Comparison of ENCODE assay signal across 8 mouse cellular contexts in the genomic region with DNA sequence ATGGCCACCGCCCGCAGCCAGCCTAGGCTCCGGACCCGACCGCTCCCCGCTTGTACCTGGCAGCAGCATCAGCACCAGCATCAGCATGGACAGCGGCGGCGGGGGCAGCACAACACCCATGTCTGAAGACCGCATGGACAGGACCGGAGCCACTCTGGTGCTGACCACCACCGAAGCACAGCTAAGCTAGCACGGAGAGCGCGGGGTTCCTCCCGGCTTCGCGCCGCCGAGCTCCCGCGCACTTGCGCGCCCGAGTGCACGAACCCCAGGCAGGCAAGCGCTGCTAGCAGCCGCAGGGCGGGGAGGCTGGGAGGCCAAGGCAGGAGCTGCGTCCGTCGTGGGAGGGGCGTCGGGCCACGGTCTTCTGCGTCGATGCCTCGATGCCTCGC. TPM values are rescaled to one million over a fixed set of nuclear protein-coding genes. Genes with fewer than 3 reads are reported as not detected.
A peak's percentile ranks its signal among the peaks of the same experiment; 100 is the strongest.
DNase-seq lines count a peak whose midpoint lies in the region; ATAC-seq and TF ChIP-seq lines count a peak whose summit lies in the region.

A gene (minus strand): TSS at position 288 of the 389 bp plus-strand sequence.

- TF ChIP-seq EP300 in heart, postnatal 0 days (IDR thresholded peaks at IDR 0.05; ENCODE audit: low read depth) = no peak

- H3K9me3 ChIP-seq in lung, embryonic 16.5 days (ENCODE audit: control insufficient read depth, low read length) = no peaks in the 10 kb centered on the region
- no peaks in the 10 kb centered on the region for H3K9me3 ChIP-seq in heart, postnatal 0 days (replicated peaks; ENCODE audit: control insufficient read depth, low read length)
- H3K9me3 ChIP-seq in midbrain, embryonic 11.5 days (ENCODE audit: control insufficient read depth, low read length) = no peaks in the 10 kb centered on the region

- WGBS in lung, embryonic 16.5 days = 2% methylated on average over 39 of the region's 39 CpGs
- 1% methylated on average over 37 of the region's 39 CpGs for WGBS in heart, postnatal 0 days
- under 1% methylated on average over 35 of the region's 39 CpGs for WGBS in midbrain, embryonic 11.5 days

- no peak within 1 kb of the TSS for H3K27ac ChIP-seq in lung, embryonic 16.5 days (ENCODE audit: low read length)
- no peak within 1 kb of the TSS for H3K27ac ChIP-seq in heart, postnatal 0 days (ENCODE audit: low read depth)
- H3K27ac ChIP-seq in midbrain, embryonic 11.5 days (ENCODE audit: low read depth, low read length) = 0 out of 2 replicates have a peak within 1 kb of the TSS, but pooled peaks have one; percentile 5

- TF ChIP-seq CTCF in heart, postnatal 0 days (IDR thresholded peaks at IDR 0.05; ENCODE audit: low read depth) = no peak

- peak within 1 kb of the TSS; percentile 18 for H3K4me3 ChIP-seq in lung, embryonic 16.5 days (ENCODE audit: low read length)
- no peak within 1 kb of the TSS for H3K4me3 ChIP-seq in heart, postnatal 0 days (ENCODE audit: low read depth, low read length)
- H3K4me3 ChIP-seq in midbrain, embryonic 11.5 days (ENCODE audit: low read depth, low read length) = peak within 1 kb of the TSS; percentile 38

- peaks cover 6% of the 10 kb centered on the region for H3K4me1 ChIP-seq in lung, embryonic 16.5 days (replicated peaks; ENCODE audit: control insufficient read depth, insufficient read depth, low read length)
- H3K4me1 ChIP-seq in heart, postnatal 0 days (ENCODE audit: control insufficient read depth, insufficient read depth) = no peaks in the 10 kb centered on the region
- H3K4me1 ChIP-seq in midbrain, embryonic 11.5 days (ENCODE audit: control insufficient read depth, insufficient read depth, low read length) = peaks cover 12% of the 10 kb centered on the region

- no peaks in the 10 kb centered on the region for H3K36me3 ChIP-seq in lung, embryonic 16.5 days (ENCODE audit: control insufficient read depth, insufficient read depth, low read length)
- no peaks in the 10 kb centered on the region for H3K36me3 ChIP-seq in heart, postnatal 0 days (replicated peaks; ENCODE audit: control insufficient read depth, insufficient read depth, low read length)
- H3K36me3 ChIP-seq in midbrain, embryonic 11.5 days (ENCODE audit: control insufficient read depth, insufficient read depth, low read length) = no peaks in the 10 kb centered on the region

- H3K27me3 ChIP-seq in lung, embryonic 16.5 days (ENCODE audit: control insufficient read depth, insufficient read depth, low read depth, low read length) = peaks cover 36% of the 10 kb centered on the region
- peaks cover 43% of the 10 kb centered on the region for H3K27me3 ChIP-seq in heart, postnatal 0 days (ENCODE audit: control insufficient read depth, insufficient read depth, low read length)
- H3K27me3 ChIP-seq in midbrain, embryonic 11.5 days (ENCODE audit: control insufficient read depth, insufficient read depth, low read length) = peaks cover 32% of the 10 kb centered on the region

- no peak within 1 kb of the TSS for H3K9ac ChIP-seq in lung, embryonic 16.5 days (ENCODE audit: low read length)
- no peak within 1 kb of the TSS for H3K9ac ChIP-seq in heart, postnatal 0 days (replicated peaks; ENCODE audit: low read depth, low read length)
- peak within 1 kb of the TSS; percentile 63 for H3K9ac ChIP-seq in midbrain, embryonic 11.5 days (ENCODE audit: low read length)

- 0 out of 2 replicates have a peak, but pooled peaks have one; percentile 45 for ATAC-seq in lung, embryonic 16.5 days (ENCODE audit: low read depth)
- ATAC-seq in heart, postnatal 0 days (ENCODE audit: insufficient read depth, low read depth) = peak; percentile 55
- ATAC-seq in midbrain, embryonic 11.5 days (ENCODE audit: low FRiP score) = peak; percentile 61
- ATAC-seq in inflammation-experienced regulatory T-cells, adult 6 months = no peak

- H3K4me2 ChIP-seq in lung, embryonic 16.5 days (ENCODE audit: low read depth, low read length) = peak within 1 kb of the TSS; percentile 41
- peak within 1 kb of the TSS; percentile 30; the same call in 1 of the 2 replicates for H3K4me2 ChIP-seq in heart, postnatal 0 days (ENCODE audit: low read depth, low read length)
- peak within 1 kb of the TSS; percentile 75 for H3K4me2 ChIP-seq in midbrain, embryonic 11.5 days

- DNase-seq in lung, postnatal 36 days = no peak
- peak; percentile 54 to 60 for DNase-seq in cerebellum, postnatal 25 days
- no peak for DNase-seq in heart, postnatal 0 days (ENCODE audit: low spot score)
- peak; percentile 94 for DNase-seq in midbrain, embryonic 11.5 days (ENCODE audit: low spot score, missing footprints)
- DNase-seq in layer of hippocampus, postnatal 14 days (ENCODE audit: low spot score in 2 of 2) = no peak
- DNase-seq in layer of hippocampus, adult 11-12 months (ENCODE audit: low spot score) = no peak

RNA-seq across cellular contexts. Expression of the gene that starts here (rescaled TPM):
- 0.41 and 0.99 TPM in 2 replicates for polyA plus RNA-seq in lung, embryonic 16.5 days (2015; fragmentation: Nextera tagmentation; extraction: Ambion mirVana)
- total RNA-seq in heart, postnatal 0 days (2014; rRNA removed; ENCODE audit: low replicate concordance) = not detected in 2 replicates
- polyA plus RNA-seq in heart, postnatal 0 days (2015; fragmentation: Nextera tagmentation; extraction: Ambion mirVana) = 0.11 TPM in 1 of 2 replicates, not detected in the other
- 11.6 and 12.3 TPM in 2 replicates for polyA plus RNA-seq in midbrain, embryonic 11.5 days (2014; fragmentation: Nextera tagmentation; extraction: Ambion mirVana)
- polyA plus RNA-seq in inflammation-experienced regulatory T-cells, adult 6 months (2017; shearing (Covaris generic)) = under 1 TPM in 1 of 3 experiments, not detected in 2; 0.12 TPM
- 1 to 10 TPM in 1 of 2 experiments, under 1 TPM in 1; 0.71 to 1.2 TPM for total RNA-seq in layer of hippocampus, postnatal 14 days (2021)

Comparison
In these comparisons a context has a peak if more than half of its experiments do, and no peak if none do; other contexts are left out.
1. Peak in ATAC-seq, H3K4me3 ChIP-seq and H3K4me2 ChIP-seq in lung, embryonic 16.5 days; RNA of the gene not detected or under 1 TPM.
2. Peak in ATAC-seq and H3K4me2 ChIP-seq in heart, postnatal 0 days; RNA of the gene not detected or under 1 TPM.
3. DNase-seq: peak in cerebellum, postnatal 25 days (2 of 2) and midbrain, embryonic 11.5 days (single experiment); none in lung, postnatal 36 days (single experiment), heart, postnatal 0 days (single experiment), layer of hippocampus, postnatal 14 days (0 of 2) and layer of hippocampus, adult 11-12 months (single experiment).
4. Peak in every context shown above with its lines, with median percentiles within 50 percentile points of each other: H3K4me2 ChIP-seq.